Mouse (Mus musculus) embryonic facial prominence, embryonic 10.5 days (tissue): ENCODE data around the gene Mlst8. TPM values are rescaled to one million over a fixed set of nuclear protein-coding genes. Genes with fewer than 3 reads are reported as not detected.

ENCODE experiments used
- DNase-seq: peaks from one replicate; pipeline ENCODE4 v3.0.0-alpha.2; 2017; ENCODE audit warnings: low spot score
- H3K27ac ChIP-seq: fragments of 300-500 bp; sonication (generic); replicated peaks from 2 replicates; pipeline ENCODE4 v1.5.1; 2016; ENCODE audit warnings: mild to moderate bottlenecking
- H3K27me3 ChIP-seq: fragments of 300-500 bp; sonication (generic); replicated peaks from 2 replicates; pipeline ENCODE4 v1.6.1; 2016; ENCODE audit warnings: low read depth, mild to moderate bottlenecking; ENCODE audit not compliant: poor library complexity, severe bottlenecking
- H3K36me3 ChIP-seq: fragments of 300-500 bp; sonication (generic); replicated peaks from 2 replicates; pipeline ENCODE4 v1.6.1; 2016; ENCODE audit warnings: mild to moderate bottlenecking, moderate library complexity
- H3K4me1 ChIP-seq: fragments of 300-500 bp; sonication (generic); 2 replicates; pipeline ENCODE4 v1.6.1; 2016
- H3K4me3 ChIP-seq: fragments of 300-500 bp; sonication (generic); 2 replicates; pipeline ENCODE4 v1.5.1; 2016; ENCODE audit warnings: mild to moderate bottlenecking, moderate library complexity
- H3K9me3 ChIP-seq: fragments of 300-500 bp; sonication (generic); 2 replicates; pipeline ENCODE4 v1.6.1; 2016; ENCODE audit warnings: mild to moderate bottlenecking
- WGBS: fragments of 180-500 bp; shearing (Covaris S2); methylation state at CpG from one replicate; pipeline ENCODE4 v1.1.7; 2016; 5-methylcytosine and 5-hydroxymethylcytosine counted together
- polyA plus RNA-seq: library from polyadenylated mRNA; unstranded; fragments of >200 nt; fragmentation: Nextera tagmentation; extraction: Ambion mirVana; gene quantifications from 2 replicates; pipeline ENCODE4 v1.2.1, GENCODE M21; 2016

Gene Mlst8
- polyA plus RNA-seq, 1 experiment from 2014 or later: 37.5 TPM

GRCm38 (mm10) chr17:24453372-24453771 lies 25.5 kb downstream of the Mlst8 start:
- no peak overlapping the region for H3K27ac ChIP-seq
- peaks cover 34% of the 10 kb centered on the region for H3K36me3 ChIP-seq
- no peaks in the 10 kb centered on the region for H3K27me3 ChIP-seq
- H3K4me1 ChIP-seq: peaks cover 19% of the 10 kb centered on the region
- WGBS: 89% methylated on average over 2 of the region's 2 CpGs
- H3K9me3 ChIP-seq: no peaks in the 10 kb centered on the region
- DNase-seq: no peak
- H3K4me3 ChIP-seq: peak overlapping the region; percentile 90

DNA sequence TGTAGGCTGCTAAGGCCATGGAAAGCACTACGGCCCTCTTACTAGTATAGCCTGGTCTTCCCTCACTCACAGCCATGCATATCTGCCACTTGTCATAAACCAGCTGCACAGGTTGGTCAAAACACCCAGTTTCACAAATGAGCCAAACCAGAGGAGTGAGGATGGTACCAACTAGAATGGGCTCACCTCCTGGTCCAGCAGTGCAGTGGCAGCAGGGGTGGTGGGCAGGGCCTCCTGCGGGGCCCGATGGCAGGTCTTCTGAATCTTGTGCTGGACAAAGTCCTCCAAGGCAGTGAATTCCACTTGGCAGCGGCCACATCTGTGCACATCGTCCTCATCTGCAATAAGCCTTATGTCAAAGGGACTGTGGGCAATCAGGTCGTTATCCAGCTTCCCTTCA lies 27.7 kb downstream of the Mlst8 start:
- WGBS: 95% methylated on average over 6 of the region's 6 CpGs
- Histone ChIP-seq H3K27ac (no peak overlapping the region), H3K4me1 (peaks cover 19% of the 10 kb centered on the region), H3K4me3 (no peak overlapping the region), H3K27me3 (no peaks in the 10 kb centered on the region), H3K36me3 (peaks cover 56% of the 10 kb centered on the region), H3K9me3 (no peaks in the 10 kb centered on the region)
- no peak for DNase-seq

DNA sequence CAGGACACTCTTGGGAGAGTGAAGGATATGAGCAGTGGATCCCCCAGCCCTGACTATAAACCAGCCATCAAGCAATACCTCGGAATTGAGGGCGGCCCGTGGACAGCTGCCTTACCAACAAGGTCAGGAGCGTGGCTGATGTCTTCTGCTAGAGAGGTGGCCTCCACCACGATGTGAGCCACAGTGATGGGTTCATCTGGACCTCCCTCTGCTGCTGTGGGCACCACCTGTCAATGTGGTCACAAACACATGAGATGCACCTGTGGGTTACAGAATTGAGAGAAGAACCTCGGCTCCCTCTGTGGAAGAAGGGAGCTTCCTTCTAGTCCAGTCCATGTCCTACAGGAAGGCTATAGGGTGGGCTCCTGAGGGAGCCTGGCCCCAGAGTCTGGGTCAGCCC lies 29.4 kb downstream of the Mlst8 start:
- H3K27ac ChIP-seq: no peak overlapping the region
- no peak for DNase-seq
- 96% methylated on average over 6 of the region's 6 CpGs for WGBS
- H3K4me3 ChIP-seq: no peak overlapping the region
- H3K27me3 ChIP-seq: no peaks in the 10 kb centered on the region
- H3K4me1 ChIP-seq: peaks cover 14% of the 10 kb centered on the region
- peaks cover 73% of the 10 kb centered on the region for H3K36me3 ChIP-seq
- H3K9me3 ChIP-seq: no peaks in the 10 kb centered on the region

- Histone ChIP-seq H3K27me3 (no peaks in the 10 kb centered on the region), H3K27ac (no peak overlapping the region), H3K4me1 (no peaks in the 10 kb centered on the region), H3K4me3 (no peak overlapping the region), H3K9me3 (no peaks in the 10 kb centered on the region), H3K36me3 (peaks cover 100% of the 10 kb centered on the region)
- WGBS: 93% methylated on average over 8 of the region's 8 CpGs
- no peak for DNase-seq
Observed at GRCm38 (mm10) chr17:24446590-24446989, 32.3 kb downstream of the Mlst8 start.

- no peaks in the 10 kb centered on the region for H3K4me1 ChIP-seq
- H3K27me3 ChIP-seq: no peaks in the 10 kb centered on the region
- H3K27ac ChIP-seq: no peak overlapping the region
- no peak for DNase-seq
- WGBS: 91% methylated on average over 4 of the region's 4 CpGs
- no peaks in the 10 kb centered on the region for H3K9me3 ChIP-seq
- no peak overlapping the region for H3K4me3 ChIP-seq
- H3K36me3 ChIP-seq: peaks cover 100% of the 10 kb centered on the region
Observed at GRCm38 (mm10) chr17:24443409-24443808, 35.5 kb downstream of the Mlst8 start.

DNA sequence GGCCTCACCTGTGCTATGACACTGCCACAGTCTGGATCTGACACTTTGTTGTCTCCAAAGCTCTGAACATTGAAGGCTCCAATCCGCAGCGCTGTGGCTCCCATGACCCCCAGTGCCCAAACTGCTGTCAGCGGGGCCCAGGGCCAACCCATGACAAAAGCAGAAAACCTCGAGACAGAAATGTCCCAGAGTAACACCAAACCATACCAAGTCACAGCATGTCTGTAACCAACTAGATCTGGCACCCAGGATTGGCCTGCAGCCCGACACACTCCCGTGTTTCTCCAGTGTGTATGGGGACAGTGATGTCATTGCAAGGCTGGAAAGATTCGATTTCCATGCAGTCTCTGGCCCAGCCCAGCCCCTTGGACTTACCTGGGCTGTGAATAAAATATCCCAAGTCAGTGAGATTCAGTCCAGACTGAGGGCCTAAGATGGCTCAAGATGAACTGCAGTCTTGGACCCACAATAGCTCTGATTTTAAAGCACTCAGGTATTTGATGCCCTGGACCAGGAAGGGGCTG lies 36.2 kb downstream of the Mlst8 start, which contains the start of gene Dnase1l2:
Dnase1l2 (minus strand) TSS at position 474 of the 524 bp plus-strand sequence.
- Histone ChIP-seq H3K4me1 (no peaks in the 10 kb centered on the region), H3K27ac (no peak within 1 kb of the TSS), H3K27me3 (no peaks in the 10 kb centered on the region), H3K9me3 (no peaks in the 10 kb centered on the region), H3K36me3 (peaks cover 100% of the 10 kb centered on the region), H3K4me3 (no peak within 1 kb of the TSS)
- WGBS: 88% methylated on average over 7 of the region's 7 CpGs
- no peak for DNase-seq

DNA sequence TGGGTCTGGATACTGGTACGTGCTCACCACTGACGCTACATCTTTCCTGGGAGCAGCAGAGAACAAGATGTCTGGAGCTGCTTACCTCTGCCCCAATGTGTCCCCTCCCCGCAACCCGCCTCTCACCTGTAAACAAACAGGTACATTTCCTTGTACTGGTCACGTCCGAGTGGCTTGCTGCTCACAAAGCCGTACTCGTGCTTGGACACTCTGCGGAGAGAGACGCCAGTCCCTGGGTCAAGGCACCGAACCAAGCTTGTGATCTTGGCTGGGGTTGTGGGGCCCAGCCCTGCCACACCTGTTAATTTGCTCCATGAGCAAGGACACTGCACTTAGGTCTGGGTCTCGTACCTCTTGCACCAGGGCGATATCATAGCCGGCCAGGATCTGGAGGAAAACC lies 36.8 kb downstream of the Mlst8 start:
- DNase-seq: no peak
- Histone ChIP-seq H3K27me3 (no peaks in the 10 kb centered on the region), H3K27ac (no peak overlapping the region), H3K9me3 (no peaks in the 10 kb centered on the region), H3K36me3 (peaks cover 100% of the 10 kb centered on the region), H3K4me3 (no peak overlapping the region), H3K4me1 (no peaks in the 10 kb centered on the region)
- 90% methylated on average over 14 of the region's 14 CpGs for WGBS

DNA sequence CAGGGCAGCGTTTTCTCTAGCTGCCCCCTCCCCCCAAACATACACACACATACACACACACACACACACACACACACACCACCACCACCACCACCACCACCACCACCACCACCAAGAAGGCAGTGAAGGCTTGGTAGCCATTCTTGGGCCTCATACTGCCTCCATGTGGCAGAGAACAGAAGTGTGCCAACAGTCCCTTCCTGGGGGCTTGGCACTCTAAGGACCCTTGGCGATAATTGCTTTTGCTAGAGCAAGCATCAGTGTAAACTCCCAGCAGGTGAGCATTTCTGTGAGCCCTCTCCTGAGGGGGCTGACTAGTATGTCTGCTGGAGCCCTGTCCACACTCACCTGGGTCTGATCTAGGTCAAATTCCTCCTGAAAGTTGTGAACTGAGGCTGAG lies 37.7 kb downstream of the Mlst8 start:
- 57% methylated on average over 2 of the region's 2 CpGs for WGBS
- H3K4me1 ChIP-seq: no peaks in the 10 kb centered on the region
- H3K4me3 ChIP-seq: no peak overlapping the region
- H3K9me3 ChIP-seq: no peaks in the 10 kb centered on the region
- no peak for DNase-seq
- H3K36me3 ChIP-seq: peaks cover 99% of the 10 kb centered on the region
- H3K27ac ChIP-seq: no peak overlapping the region
- H3K27me3 ChIP-seq: no peaks in the 10 kb centered on the region

DNA sequence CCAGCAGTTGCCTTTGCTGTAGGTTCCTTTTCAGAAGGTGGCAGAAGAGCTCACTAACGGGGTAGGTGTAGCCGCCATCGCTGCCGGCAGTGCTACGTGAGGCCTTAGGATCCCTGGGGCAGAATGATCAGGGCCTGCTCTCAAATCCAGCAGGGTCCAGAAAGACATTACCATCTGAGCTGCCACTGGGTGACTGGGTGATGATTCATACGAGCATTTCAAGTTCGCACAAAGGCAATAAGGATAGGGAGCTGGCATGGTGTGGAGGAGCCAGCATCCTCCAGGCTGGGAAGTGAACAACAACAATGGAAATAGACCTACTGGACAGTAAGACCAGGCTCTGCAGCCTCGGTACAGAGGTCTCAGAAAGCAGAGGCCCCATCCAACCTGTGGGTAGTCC lies 38.5 kb downstream of the Mlst8 start:
- DNase-seq: no peak
- Histone ChIP-seq H3K9me3 (no peaks in the 10 kb centered on the region), H3K4me1 (no peaks in the 10 kb centered on the region), H3K36me3 (peaks cover 99% of the 10 kb centered on the region), H3K27me3 (no peaks in the 10 kb centered on the region), H3K4me3 (no peak overlapping the region), H3K27ac (no peak overlapping the region)
- WGBS: 91% methylated on average over 8 of the region's 8 CpGs

- no peak overlapping the region for H3K27ac ChIP-seq
- H3K4me3 ChIP-seq: no peak overlapping the region
- no peaks in the 10 kb centered on the region for H3K4me1 ChIP-seq
- no peaks in the 10 kb centered on the region for H3K9me3 ChIP-seq
- peaks cover 96% of the 10 kb centered on the region for H3K36me3 ChIP-seq
- H3K27me3 ChIP-seq: no peaks in the 10 kb centered on the region
- 76% methylated on average over 5 of the region's 5 CpGs for WGBS
- peak; percentile 24 for DNase-seq
Observed at GRCm38 (mm10) chr17:24437016-24437415, 41.9 kb downstream of the Mlst8 start.

DNA sequence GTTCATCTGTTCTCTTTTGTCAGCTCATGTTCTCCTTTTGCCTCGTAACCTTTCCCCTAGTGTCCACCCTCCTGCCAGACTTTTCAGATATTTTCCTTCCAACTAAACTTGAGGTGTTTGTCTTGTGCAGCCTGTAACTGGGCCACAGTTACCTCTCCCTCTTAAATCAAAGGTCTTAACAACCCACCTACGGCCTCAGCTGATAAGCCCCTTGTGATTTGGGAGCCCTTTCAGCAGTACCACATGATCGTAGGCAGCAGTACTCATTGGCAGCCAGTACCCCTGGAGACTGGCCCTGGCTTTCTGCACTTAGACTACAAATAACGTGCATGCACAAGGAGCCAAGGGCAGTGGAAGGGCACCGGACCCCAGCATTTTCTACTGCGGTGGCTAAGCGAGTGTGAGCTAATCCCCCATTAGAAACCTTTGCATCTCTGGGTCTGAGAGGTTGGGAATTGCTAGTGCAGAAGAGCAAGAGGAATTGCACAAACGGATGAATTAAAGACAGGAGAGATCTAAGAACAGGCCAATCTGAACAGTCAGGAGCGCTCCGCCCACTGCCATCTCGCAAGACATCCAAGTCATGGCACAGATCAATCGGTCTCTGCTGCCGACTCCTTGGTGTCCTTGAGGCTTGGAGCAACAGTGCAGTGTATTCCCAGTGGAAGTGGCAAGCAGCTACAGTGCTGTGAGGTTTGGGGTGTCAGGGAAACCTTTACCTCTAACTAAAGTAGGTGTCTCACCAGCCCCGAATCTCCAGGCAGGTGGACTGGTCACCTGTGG lies 49.5 kb downstream of the Mlst8 start:
- DNase-seq: no peak
- no peaks in the 10 kb centered on the region for H3K27me3 ChIP-seq
- 0 out of 2 replicates have a peak overlapping the region, but pooled peaks have one; percentile 8 for H3K4me3 ChIP-seq
- no peak overlapping the region for H3K27ac ChIP-seq
- H3K4me1 ChIP-seq: peaks cover 12% of the 10 kb centered on the region
- peaks cover 62% of the 10 kb centered on the region for H3K36me3 ChIP-seq
- no peaks in the 10 kb centered on the region for H3K9me3 ChIP-seq
- WGBS: 88% methylated on average over 14 of the region's 14 CpGs

DNA sequence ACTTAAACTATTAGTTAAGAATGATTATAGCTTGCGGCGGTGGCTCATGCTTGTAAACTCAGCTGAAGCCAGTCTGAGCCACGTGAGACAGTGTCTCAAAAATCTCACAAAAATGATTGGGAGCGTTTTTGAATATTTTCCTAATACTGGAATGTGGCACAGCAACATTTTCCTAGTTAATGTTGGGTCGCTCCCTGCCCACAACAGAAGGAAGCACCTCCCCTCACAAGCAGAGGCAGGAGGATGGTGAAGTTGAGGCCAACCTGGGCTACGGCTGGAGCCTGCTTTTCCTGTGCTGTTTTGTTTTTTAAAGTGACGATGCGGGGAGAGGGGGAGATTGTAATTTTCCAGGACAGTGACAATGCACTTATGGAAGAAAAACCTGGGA lies 51.7 kb downstream of the Mlst8 start:
- H3K4me1 ChIP-seq: peaks cover 12% of the 10 kb centered on the region
- H3K27ac ChIP-seq: peak overlapping the region; percentile 97
- WGBS: 11% methylated on average over 8 of the region's 8 CpGs
- H3K36me3 ChIP-seq: peaks cover 63% of the 10 kb centered on the region
- peak overlapping the region; percentile 81 for H3K4me3 ChIP-seq
- H3K9me3 ChIP-seq: no peaks in the 10 kb centered on the region
- peak; percentile 37 for DNase-seq
- H3K27me3 ChIP-seq: no peaks in the 10 kb centered on the region

GRCm38 (mm10) chr17:24426471-24427169 lies 52.3 kb downstream of the Mlst8 start, which contains the start of gene Eci1:
Gene Eci1, plus strand, starts transcription at chr17:24426641.
- H3K4me1 ChIP-seq: peaks cover 12% of the 10 kb centered on the region
- peaks cover 65% of the 10 kb centered on the region for H3K36me3 ChIP-seq
- H3K27me3 ChIP-seq: no peaks in the 10 kb centered on the region
- peak within 1 kb of the TSS; percentile 81 for H3K4me3 ChIP-seq
- under 1% methylated on average over 48 of the region's 48 CpGs for whole genome bisulfite sequencing
- peak; percentile 95 for DNase-seq
- peak within 1 kb of the TSS; percentile 97 for H3K27ac ChIP-seq
- H3K9me3 ChIP-seq: no peaks in the 10 kb centered on the region
